Mouse (Mus musculus) liver, postnatal 0 days (tissue): ENCODE data around the gene Rrp7a. TPM values are rescaled to one million over a fixed set of nuclear protein-coding genes. Genes with fewer than 3 reads are reported as not detected.

Source experiments
- ATAC-seq: fragments of 200-750 bp; cut with Nextera tagmentation; 2 replicates; pipeline ENCODE4 v1.8.0; 2017; ENCODE audit warnings: mild to moderate bottlenecking, moderate library complexity
- DNase-seq: peaks from one replicate; pipeline ENCODE4 v3.0.0-alpha.2; 2016
- H3K27ac ChIP-seq: fragments of 300-500 bp; sonication (generic); 2 replicates; pipeline ENCODE4 v1.5.1; 2014; ENCODE audit warnings: antibody characterized with exemption, moderate library complexity, mild to moderate bottlenecking, low read depth
- H3K27me3 ChIP-seq: fragments of 300-500 bp; sonication (generic); 2 replicates; pipeline ENCODE4 v1.6.1; 2014; ENCODE audit warnings: low read length, control low read depth, mixed read lengths; ENCODE audit not compliant: insufficient read depth
- H3K36me3 ChIP-seq: fragments of 300-500 bp; sonication (generic); replicated peaks from 2 replicates; pipeline ENCODE4 v1.6.1; 2014; ENCODE audit warnings: mild to moderate bottlenecking, control low read depth, low read length, moderate library complexity, mixed read lengths; ENCODE audit not compliant: insufficient read depth
- H3K4me1 ChIP-seq: fragments of 300-500 bp; sonication (generic); 2 replicates; pipeline ENCODE4 v1.6.1; 2014; ENCODE audit warnings: antibody characterized with exemption, mild to moderate bottlenecking, control low read depth; ENCODE audit not compliant: insufficient read depth
- H3K4me2 ChIP-seq: fragments of 300-500 bp; sonication (generic); 2 replicates; pipeline ENCODE4 v1.6.1; 2014; ENCODE audit warnings: low read depth, mild to moderate bottlenecking, low read length, moderate library complexity, mixed read lengths
- H3K4me3 ChIP-seq: fragments of 300-500 bp; sonication (generic); 2 replicates; pipeline ENCODE4 v1.5.1; 2014; ENCODE audit warnings: low read depth, low read length
- H3K9ac ChIP-seq: fragments of 300-500 bp; sonication (generic); replicated peaks from 2 replicates; pipeline ENCODE4 v1.6.1; 2014; ENCODE audit warnings: mild to moderate bottlenecking, moderate library complexity
- H3K9me3 ChIP-seq: fragments of 300-500 bp; sonication (generic); 2 replicates; pipeline ENCODE4 v1.6.1; 2016; ENCODE audit warnings: mild to moderate bottlenecking, control low read depth, low read length, mixed read lengths
- CTCF ChIP-seq: sonication (generic); IDR thresholded peaks from 2 replicates; pipeline ENCODE4 v1.5.1; 2016; ENCODE audit warnings: antibody characterized with exemption, low read depth
- EP300 ChIP-seq: IDR thresholded peaks from 2 replicates; pipeline ENCODE4 v1.6.1; 2016; ENCODE audit warnings: antibody characterized with exemption, low read depth, mild to moderate bottlenecking
- WGBS: fragments of 180-500 bp; shearing (Covaris S2); extraction: QIAGEN DNeasy Blood & Tissue Kit; methylation state at CpG from one replicate; pipeline ENCODE4 v1.1.7; 2014; ENCODE audit not compliant: insufficient replicate concordance; 5-methylcytosine and 5-hydroxymethylcytosine counted together
- polyA plus RNA-seq: library from polyadenylated mRNA; unstranded; fragments of >200 nt; fragmentation: Nextera tagmentation; extraction: Ambion mirVana; gene quantifications from 2 replicates; pipeline ENCODE4 v1.2.1, GENCODE M21; 2015

Gene Rrp7a
- polyA plus RNA-seq, 1 experiment from 2014 or later: 16.0 TPM

DNA sequence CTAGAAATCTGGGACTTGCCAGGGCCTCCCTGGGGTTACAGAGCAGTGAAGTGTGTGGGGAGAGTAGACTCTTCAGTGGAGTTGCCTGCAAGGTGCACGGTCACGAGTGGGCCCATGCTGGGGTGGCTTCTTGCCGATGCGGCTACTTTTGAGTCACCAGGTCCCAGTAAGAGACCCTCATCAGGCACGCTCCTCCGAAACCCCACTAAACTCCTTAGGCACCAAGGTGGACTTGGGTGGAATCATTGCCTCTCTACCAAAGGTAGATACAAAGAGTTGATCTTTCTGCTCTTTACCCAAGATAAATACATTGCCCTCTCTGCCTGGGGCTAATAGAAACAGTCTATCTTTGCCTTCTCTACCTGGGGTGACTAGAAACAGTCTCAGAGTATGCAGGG, 35.1 kb upstream of the Rrp7a start:
- no peak overlapping the region for H3K27ac ChIP-seq

DNA sequence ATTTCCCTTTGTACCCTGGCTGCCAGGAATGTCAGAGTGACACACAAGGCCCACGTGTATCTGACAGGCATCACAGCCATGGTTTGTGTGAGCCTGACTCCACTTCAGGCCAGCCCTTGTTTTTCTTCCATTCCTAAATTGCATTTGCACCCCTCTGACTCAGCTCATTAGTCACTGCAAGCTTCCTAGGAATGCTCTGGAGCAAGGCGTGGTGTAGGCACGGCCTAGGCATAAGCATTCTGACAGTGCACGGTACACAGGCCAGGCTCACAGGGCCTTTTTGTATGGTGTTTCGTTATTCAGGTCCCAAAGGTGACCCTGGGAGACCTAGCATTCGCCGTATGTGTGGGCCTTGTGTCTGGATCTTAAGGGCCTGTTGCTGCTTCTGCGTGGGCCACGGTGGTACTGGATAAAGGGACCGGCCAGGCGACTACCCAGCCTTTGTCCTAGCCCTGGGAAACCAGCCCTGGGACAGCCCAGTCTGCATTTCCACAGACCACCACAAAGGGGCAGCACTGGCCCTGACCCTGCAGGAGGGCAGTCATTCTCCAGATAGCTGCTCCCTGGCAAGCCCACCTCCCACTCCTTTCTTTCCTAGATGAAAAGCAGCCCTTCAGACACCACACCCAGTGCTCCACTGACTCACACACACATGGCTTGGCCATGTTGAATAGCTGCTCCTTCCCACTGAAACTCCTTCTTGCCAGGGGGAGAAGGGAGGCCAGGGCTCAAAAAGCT, 34.5 kb upstream of the Rrp7a start:
- peak; percentile 88 for TF ChIP-seq CTCF
- no peak for TF ChIP-seq EP300
- peaks cover 69% of the 10 kb centered on the region for H3K36me3 ChIP-seq
- no peaks in the 10 kb centered on the region for H3K9me3 ChIP-seq
- DNase-seq: peak; percentile 74
- WGBS: 79% methylated on average over 11 of the region's 11 CpGs
- H3K27ac ChIP-seq: no peak overlapping the region
- no peaks in the 10 kb centered on the region for H3K27me3 ChIP-seq
- H3K4me3 ChIP-seq: no peak overlapping the region
- H3K4me2 ChIP-seq: no peak overlapping the region
- no peak overlapping the region for H3K9ac ChIP-seq
- peaks cover 2% of the 10 kb centered on the region; the same call in 1 of the 2 replicates for H3K4me1 ChIP-seq
- no peak for ATAC-seq

More for the DNA sequence above, 35.1 kb upstream of the Rrp7a start:
- Histone ChIP-seq H3K4me2 (no peak overlapping the region), H3K9me3 (no peaks in the 10 kb centered on the region), H3K9ac (no peak overlapping the region), H3K4me3 (no peak overlapping the region), H3K27me3 (no peaks in the 10 kb centered on the region), H3K36me3 (peaks cover 75% of the 10 kb centered on the region), H3K4me1 (peaks cover 4% of the 10 kb centered on the region; the same call in 1 of the 2 replicates)
- DNase-seq (no peak), ATAC-seq (no peak)
- TF ChIP-seq EP300 (no peak), CTCF (no peak)
- WGBS: 94% methylated on average over 6 of the region's 6 CpGs

DNA sequence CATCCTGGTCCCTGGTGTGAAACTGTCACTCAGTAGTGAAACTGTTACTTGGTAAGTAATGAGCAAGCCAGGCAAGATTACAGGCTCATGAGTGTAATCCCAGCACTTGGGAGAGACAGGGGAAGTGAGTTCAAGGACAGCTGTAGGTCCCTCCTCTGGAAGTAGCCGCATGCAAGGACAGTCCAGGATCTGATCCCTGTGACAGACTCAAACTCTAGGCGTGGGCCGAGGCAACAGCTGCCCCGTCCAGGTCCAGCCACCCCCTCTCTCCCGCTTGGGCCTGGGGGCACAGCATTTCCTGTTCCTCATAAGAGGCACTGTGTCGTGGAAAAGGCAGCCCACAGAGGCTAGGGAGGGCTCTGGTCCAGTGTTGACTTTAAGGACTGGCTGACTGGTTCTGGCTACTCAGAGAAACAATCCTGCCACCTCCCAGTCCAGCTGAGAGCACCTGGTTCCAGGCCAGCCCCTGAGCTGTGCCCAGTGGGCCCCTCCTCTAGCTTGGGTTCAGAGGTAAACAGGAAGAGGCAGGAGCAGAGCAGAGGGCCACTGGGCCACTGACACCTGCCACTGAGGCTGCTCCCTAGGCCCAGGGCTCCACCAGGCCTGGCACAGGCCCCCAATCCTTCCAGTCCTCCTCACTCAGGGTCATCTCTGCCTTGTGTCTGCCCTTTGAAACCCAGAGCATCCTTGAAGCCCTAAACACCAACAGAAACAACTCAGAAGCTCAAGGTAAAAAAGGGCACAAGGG, 33.2 kb upstream of the Rrp7a start:
- Histone ChIP-seq H3K4me2 (no peak overlapping the region), H3K27ac (peak overlapping the region; percentile 69)
- DNase-seq: no peak

DNA sequence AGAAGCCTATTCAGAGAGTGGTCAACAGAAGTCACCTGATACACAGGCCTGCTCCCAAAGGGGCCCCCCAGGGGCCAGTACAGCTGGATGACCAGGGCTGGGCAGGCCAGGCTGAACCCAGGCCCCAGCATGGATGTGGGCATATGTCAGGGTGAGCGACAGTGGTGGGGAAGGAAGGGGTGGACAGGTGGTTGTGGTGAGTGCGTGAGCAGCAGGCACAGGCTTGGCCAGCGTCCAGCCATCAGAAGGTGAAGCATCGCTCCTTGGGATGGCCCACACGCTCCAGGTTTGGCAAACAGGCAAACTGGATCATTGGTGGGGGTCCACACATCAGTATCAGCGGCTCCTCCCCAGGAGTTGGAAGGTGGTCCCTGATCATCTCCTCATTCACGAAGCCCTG, 31.7 kb upstream of the Rrp7a start:
- DNase-seq (no peak), ATAC-seq (no peak)
- TF ChIP-seq CTCF (no peak), EP300 (no peak)
- no peak overlapping the region for H3K4me2 ChIP-seq
- no peaks in the 10 kb centered on the region for H3K27me3 ChIP-seq
- H3K36me3 ChIP-seq: peaks cover 42% of the 10 kb centered on the region
- H3K9me3 ChIP-seq: no peaks in the 10 kb centered on the region
- 91% methylated on average over 6 of the region's 7 CpGs for WGBS
- no peaks in the 10 kb centered on the region for H3K4me1 ChIP-seq
- no peak overlapping the region for H3K27ac ChIP-seq
- no peak overlapping the region for H3K4me3 ChIP-seq
- no peak overlapping the region for H3K9ac ChIP-seq

More for the DNA sequence above, 33.2 kb upstream of the Rrp7a start:
- Histone ChIP-seq H3K9me3 (no peaks in the 10 kb centered on the region), H3K4me3 (no peak overlapping the region), H3K9ac (no peak overlapping the region), H3K4me1 (no peaks in the 10 kb centered on the region), H3K36me3 (peaks cover 58% of the 10 kb centered on the region), H3K27me3 (no peaks in the 10 kb centered on the region)
- ATAC-seq: peak; percentile 19; the same call in 1 of the 2 replicates
- 68% methylated on average over 6 of the region's 6 CpGs for WGBS
- TF ChIP-seq CTCF (no peak), EP300 (no peak)

DNA sequence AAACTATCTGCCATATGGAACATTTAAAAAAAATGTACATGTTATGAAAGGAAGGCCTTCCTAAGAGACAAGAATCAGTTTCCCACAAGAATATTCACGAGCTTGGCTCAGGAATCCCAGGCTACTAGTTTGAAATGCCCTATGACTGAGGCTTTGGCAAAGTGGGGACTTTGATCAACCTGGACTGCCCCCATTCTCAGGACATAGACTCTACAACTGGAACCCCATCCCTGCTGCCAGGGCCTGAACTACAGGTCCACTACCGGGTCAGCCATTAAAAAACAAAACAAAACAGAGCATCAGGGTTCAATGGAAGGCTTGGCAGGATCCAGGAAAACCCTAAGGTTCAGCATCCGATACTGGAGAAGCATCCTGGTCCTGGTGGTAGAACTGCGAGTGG, 28.1 kb upstream of the Rrp7a start:
- no peak overlapping the region for H3K9ac ChIP-seq
- H3K4me3 ChIP-seq: no peak overlapping the region

DNA sequence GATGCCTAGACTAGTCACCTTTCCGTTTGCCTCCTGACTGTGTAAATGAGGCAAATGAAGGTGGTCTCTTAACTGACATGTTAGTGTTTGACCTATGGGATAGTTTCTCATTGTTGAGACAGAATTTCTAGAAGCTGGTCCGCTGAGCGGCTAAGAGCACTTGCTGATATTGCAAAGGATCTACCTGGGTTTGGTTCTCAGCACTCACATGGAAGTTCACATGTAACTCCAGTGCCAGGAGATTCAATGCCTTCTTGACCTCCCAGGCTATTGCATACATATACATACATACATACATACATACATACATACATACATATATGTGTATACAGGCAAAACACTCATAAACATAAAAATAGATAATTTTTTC, 27.5 kb upstream of the Rrp7a start:
- Histone ChIP-seq H3K27me3 (no peaks in the 10 kb centered on the region), H3K36me3 (peaks cover 19% of the 10 kb centered on the region), H3K4me1 (peaks cover 10% of the 10 kb centered on the region), H3K4me2 (peak overlapping the region; percentile 88), H3K27ac (peak overlapping the region; percentile 99), H3K4me3 (no peak overlapping the region), H3K9me3 (no peaks in the 10 kb centered on the region), H3K9ac (peak overlapping the region; percentile 96)
- ATAC-seq (no peak), DNase-seq (no peak)
- no peak for TF ChIP-seq EP300
- TF ChIP-seq CTCF: no peak
- 26% methylated on average over 3 of the region's 3 CpGs for WGBS

More for the DNA sequence above, 28.1 kb upstream of the Rrp7a start:
- H3K4me2 ChIP-seq: no peak overlapping the region
- no peaks in the 10 kb centered on the region for H3K27me3 ChIP-seq
- peaks cover 10% of the 10 kb centered on the region for H3K4me1 ChIP-seq
- DNase-seq (no peak), ATAC-seq (no peak)
- no peaks in the 10 kb centered on the region for H3K9me3 ChIP-seq
- WGBS: 84% methylated on average over 4 of the region's 4 CpGs
- H3K27ac ChIP-seq: peak overlapping the region; percentile 60; the same call in 1 of the 2 replicates
- TF ChIP-seq CTCF (no peak), EP300 (no peak)
- H3K36me3 ChIP-seq: peaks cover 21% of the 10 kb centered on the region
